ENCODE assay signal across 8 mouse cellular contexts in genomic region chr3:152122720-152123119, GRCm38 (mm10). TPM values are rescaled to one million over a fixed set of nuclear protein-coding genes. Genes with fewer than 3 reads are reported as not detected.
DNase-seq lines count a peak whose midpoint lies in the region; ATAC-seq and TF ChIP-seq lines count a peak whose summit lies in the region.

No protein-coding gene starts in this region.

- TF ChIP-seq CTCF in intestine, postnatal 0 days (IDR thresholded peaks at IDR 0.05; ENCODE audit: low read depth): no peak

- 29% methylated on average over 3 of the region's 3 CpGs for WGBS in intestine, postnatal 0 days

- peak; percentile 31 for DNase-seq in adrenal gland, adult 8-10 months
- no peak for DNase-seq in adrenal gland, postnatal 4 days (ENCODE audit: low spot score in 2 of 2)
- DNase-seq in adrenal gland, postnatal 36 days: peak; percentile 54 to 56
- no peak for DNase-seq in ovary, adult 18-20 months (ENCODE audit: low spot score)
- no peak for DNase-seq in ovary, postnatal 10 days (ENCODE audit: low spot score)
- no peak for DNase-seq in layer of hippocampus, adult 11-12 months (ENCODE audit: low spot score)

- ATAC-seq in intestine, postnatal 0 days: peak; percentile 84
- ATAC-seq in megakaryocyte, adult 5-6 weeks (ENCODE audit: poor library complexity, severe bottlenecking): peak; percentile 84

- no peaks in the 10 kb centered on the region for H3K27me3 ChIP-seq in intestine, postnatal 0 days (replicated peaks; ENCODE audit: control insufficient read depth, insufficient read depth, low read length)

- no peak overlapping the region for H3K9ac ChIP-seq in intestine, postnatal 0 days (ENCODE audit: low read depth, low read length)

- H3K27ac ChIP-seq in intestine, postnatal 0 days (ENCODE audit: low read depth, low read length): peak overlapping the region; percentile 74

- H3K9me3 ChIP-seq in intestine, postnatal 0 days (ENCODE audit: control insufficient read depth): no peaks in the 10 kb centered on the region

- H3K4me2 ChIP-seq in intestine, postnatal 0 days (replicated peaks; ENCODE audit: low read depth): peak overlapping the region; percentile 42

- H3K4me3 ChIP-seq in intestine, postnatal 0 days (ENCODE audit: low read depth, low read length): no peak overlapping the region

- peaks cover 11% of the 10 kb centered on the region; the same call in 1 of the 2 replicates for H3K36me3 ChIP-seq in intestine, postnatal 0 days (ENCODE audit: control insufficient read depth, insufficient read depth)

- peaks cover 7% of the 10 kb centered on the region for H3K4me1 ChIP-seq in intestine, postnatal 0 days (replicated peaks; ENCODE audit: control insufficient read depth, insufficient read depth, low read length)

RNA-seq across cellular contexts. Expression of gene Gipc2, which starts 43.3 kb away (rescaled TPM):
- 1 to 10 TPM in 1 of 4 experiments, under 1 TPM in 3; 0.61 to 1.8 (median 0.82) TPM for total RNA-seq in adrenal gland, adult 8-10 months (2022)
- 1 to 10 TPM in 1 of 2 experiments, under 1 TPM in 1; 0.76 to 5.0 TPM for total RNA-seq in adrenal gland, postnatal 4 days (2021)
- 1 to 10 TPM in 1 of 2 experiments, under 1 TPM in 1; 0.79 to 1.3 TPM for total RNA-seq in adrenal gland, postnatal 36 days (2021)
- 222 and 243 TPM in 2 replicates for polyA plus RNA-seq in intestine, postnatal 0 days (2015; fragmentation: Nextera tagmentation; extraction: Ambion mirVana)
- total RNA-seq in megakaryocyte, adult 5-6 weeks (2015): not detected in 2 replicates
- total RNA-seq in megakaryocyte, adult 5-6 weeks (2017): 0.44 TPM in 1 of 2 replicates, not detected in the other

Comparison
In these comparisons a context has a peak if more than half of its experiments do, and no peak if none do; other contexts are left out.
1. DNase-seq: peak in adrenal gland, adult 8-10 months (single experiment) and adrenal gland, postnatal 36 days (2 of 2); none in adrenal gland, postnatal 4 days (0 of 2), ovary, adult 18-20 months (single experiment), ovary, postnatal 10 days (single experiment) and layer of hippocampus, adult 11-12 months (single experiment).